Mouse (Mus musculus): ENCODE results near the gene Lhpp.

Gene Lhpp

GRCm38 (mm10) chr7:132712044-132712708 lies 101.7 kb downstream of the Lhpp start:
- DNase-seq (ENCODE audit: low spot score) = peak; percentile 30

- no peak for DNase-seq (ENCODE audit: low spot score)
Observed at GRCm38 (mm10) chr7:132712956-132713355, 102.5 kb downstream of the Lhpp start.

- no peak for DNase-seq (ENCODE audit: low spot score)
Observed at GRCm38 (mm10) chr7:132713483-132714126, 103.2 kb downstream of the Lhpp start.

GRCm38 (mm10) chr7:132714236-132714923 lies 103.9 kb downstream of the Lhpp start:
- peak; percentile 55 for DNase-seq (ENCODE audit: low spot score)

GRCm38 (mm10) chr7:132715259-132715658 lies 104.8 kb downstream of the Lhpp start:
- no peak for DNase-seq (ENCODE audit: low spot score)

- DNase-seq (ENCODE audit: low spot score) = no peak
Observed at GRCm38 (mm10) chr7:132719570-132719969, 109.1 kb downstream of the Lhpp start.

GRCm38 (mm10) chr7:132720562-132720961 lies 110.1 kb downstream of the Lhpp start:
- DNase-seq (ENCODE audit: low spot score) = no peak

- DNase-seq (ENCODE audit: low spot score) = no peak
Observed at GRCm38 (mm10) chr7:132722401-132723370, 112.2 kb downstream of the Lhpp start.

GRCm38 (mm10) chr7:132723906-132724305 lies 113.5 kb downstream of the Lhpp start:
- DNase-seq (ENCODE audit: low spot score) = peak; percentile 67

- no peak for DNase-seq (ENCODE audit: low spot score)
Observed at GRCm38 (mm10) chr7:132724501-132725062, 114.1 kb downstream of the Lhpp start.

GRCm38 (mm10) chr7:132726106-132726861 lies 115.8 kb downstream of the Lhpp start:
- DNase-seq (ENCODE audit: low spot score) = no peak

- no peak for DNase-seq (ENCODE audit: low spot score)
Observed at GRCm38 (mm10) chr7:132729093-132729831, 118.8 kb downstream of the Lhpp start.

- DNase-seq (ENCODE audit: low spot score) = no peak
Observed at GRCm38 (mm10) chr7:132730510-132730909, 120.1 kb downstream of the Lhpp start.

- no peak for DNase-seq (ENCODE audit: low spot score)
Observed at GRCm38 (mm10) chr7:132731558-132731957, 121.1 kb downstream of the Lhpp start.

GRCm38 (mm10) chr7:132732136-132732789 lies 121.8 kb downstream of the Lhpp start:
- no peak for DNase-seq (ENCODE audit: low spot score)

GRCm38 (mm10) chr7:132733521-132733920 lies 123.1 kb downstream of the Lhpp start:
- DNase-seq (ENCODE audit: low spot score) = no peak

GRCm38 (mm10) chr7:132734222-132734621 lies 123.8 kb downstream of the Lhpp start:
- no peak for DNase-seq (ENCODE audit: low spot score)

GRCm38 (mm10) chr7:132735145-132735544 lies 124.7 kb downstream of the Lhpp start:
- DNase-seq (ENCODE audit: low spot score) = no peak

GRCm38 (mm10) chr7:132736099-132736862 lies 125.8 kb downstream of the Lhpp start:
- peak; percentile 13 for DNase-seq (ENCODE audit: low spot score)
